Mouse (Mus musculus) fat pad, adult 2 months (tissue): ENCODE results near the gene Tnnc2.
A peak's percentile ranks its signal among the peaks of the same experiment; 100 is the strongest.

Experiments
- DNase-seq: peaks from one replicate; pipeline ENCODE4 v3.0.0-alpha.2; 2011; ENCODE audit warnings: low read depth, low spot score; ENCODE audit errors: extremely low read depth

Tnnc2 gene

GRCm38 (mm10) chr2:164773989-164774364 lies 5.8 kb downstream of the Tnnc2 start:
- no peak for DNase-seq

DNA sequence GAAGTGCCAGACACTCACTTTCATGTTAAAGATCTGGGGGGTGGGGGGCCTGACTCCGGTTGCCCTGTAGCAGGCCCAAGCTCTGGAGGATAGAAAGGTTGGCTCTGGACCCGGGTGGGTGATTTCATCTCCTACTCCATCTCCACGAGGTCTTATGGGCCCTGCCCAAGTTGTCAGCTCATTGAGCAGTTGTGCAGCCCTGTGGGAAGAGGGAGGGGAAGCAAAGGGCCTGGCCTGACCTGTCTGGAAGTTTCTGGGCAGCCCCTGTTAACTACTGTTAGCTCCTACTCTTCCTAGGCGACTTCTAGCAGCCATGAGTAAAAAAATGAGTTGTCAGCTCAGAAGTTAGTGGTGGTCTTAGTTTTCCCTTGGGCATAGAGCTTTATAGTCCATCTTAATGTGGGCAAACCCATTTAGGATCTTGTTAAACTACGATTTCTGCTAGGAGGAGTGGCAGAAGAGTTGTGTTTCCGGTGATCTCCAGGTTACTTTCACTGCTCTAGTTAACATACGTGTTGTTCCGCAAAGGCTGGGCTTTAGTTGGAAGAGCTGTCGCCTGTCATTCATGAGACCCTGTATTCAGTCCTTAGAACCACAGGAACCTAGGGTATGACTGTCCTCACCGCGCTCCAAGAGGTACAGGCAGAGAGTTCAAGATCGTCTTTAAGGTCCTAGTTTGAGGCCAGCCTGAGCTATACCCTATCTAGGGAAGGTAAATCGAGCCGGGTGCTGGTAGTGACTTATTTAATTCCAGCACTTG lies 6.4 kb downstream of the Tnnc2 start:
- DNase-seq: no peak

GRCm38 (mm10) chr2:164771123-164771522 lies 8.6 kb downstream of the Tnnc2 start:
- no peak for DNase-seq

- DNase-seq: no peak
Observed at GRCm38 (mm10) chr2:164770279-164770678, 9.5 kb downstream of the Tnnc2 start.

GRCm38 (mm10) chr2:164769258-164770037 lies 10.3 kb downstream of the Tnnc2 start, which contains the start of gene Ube2c:
Gene Ube2c, plus strand, starts transcription at chr2:164769898.
- peak; percentile 69 for DNase-seq

DNA sequence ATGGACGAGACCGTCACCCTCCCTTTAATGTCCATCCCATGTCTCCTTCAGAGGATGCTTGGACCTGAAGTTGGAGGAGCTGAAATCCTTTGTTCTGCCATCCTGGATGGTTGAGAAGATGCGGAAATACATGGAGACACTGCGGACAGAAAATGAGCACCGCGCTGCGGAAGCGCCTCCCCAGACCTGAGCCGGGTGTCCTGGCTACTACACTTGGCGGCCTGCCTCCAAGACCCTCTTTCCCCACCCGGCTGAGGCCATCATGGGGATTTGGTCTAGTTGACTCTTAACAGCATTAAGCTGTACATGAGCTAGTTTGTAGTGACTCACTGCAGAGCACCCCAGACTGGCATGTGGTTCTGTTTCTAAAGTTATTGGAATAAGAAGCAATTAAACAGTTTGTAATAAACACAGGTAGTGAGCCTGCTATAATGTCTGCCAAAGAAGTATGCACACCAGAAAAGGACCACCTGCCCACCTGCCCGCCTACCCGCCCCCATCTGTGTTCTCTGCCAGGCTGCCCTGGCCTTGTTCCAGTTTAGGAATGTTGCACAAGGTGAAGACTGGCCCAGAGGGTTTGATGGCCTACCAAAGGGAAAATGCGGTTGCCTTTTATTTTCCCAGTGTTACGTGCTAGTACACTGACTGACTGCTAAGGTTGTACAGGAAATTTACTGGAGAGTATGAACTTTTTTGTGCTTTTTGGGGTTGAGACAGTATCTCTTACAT lies 11.8 kb downstream of the Tnnc2 start:
- no peak for DNase-seq

GRCm38 (mm10) chr2:164765841-164766240 lies 13.9 kb downstream of the Tnnc2 start:
- no peak for DNase-seq

DNA sequence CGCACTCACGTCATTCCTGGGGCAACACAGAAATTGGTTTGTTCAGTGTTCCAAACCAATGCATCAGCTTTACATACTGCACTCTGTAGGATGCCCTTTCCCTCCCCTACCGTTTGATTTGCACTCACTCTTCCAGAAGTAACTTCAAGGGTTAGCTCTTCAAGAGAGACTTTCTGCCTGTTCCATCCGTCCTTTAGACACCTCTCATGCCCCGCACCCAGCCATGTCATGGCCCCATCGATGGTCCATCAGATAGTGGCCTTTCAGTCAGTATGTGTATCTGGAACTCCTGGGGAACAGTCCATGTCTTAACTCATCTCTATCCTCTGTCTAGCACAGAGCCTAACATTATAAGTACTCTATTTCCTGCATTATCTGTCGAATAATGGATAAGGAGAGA lies 17.2 kb downstream of the Tnnc2 start:
- no peak for DNase-seq

DNA sequence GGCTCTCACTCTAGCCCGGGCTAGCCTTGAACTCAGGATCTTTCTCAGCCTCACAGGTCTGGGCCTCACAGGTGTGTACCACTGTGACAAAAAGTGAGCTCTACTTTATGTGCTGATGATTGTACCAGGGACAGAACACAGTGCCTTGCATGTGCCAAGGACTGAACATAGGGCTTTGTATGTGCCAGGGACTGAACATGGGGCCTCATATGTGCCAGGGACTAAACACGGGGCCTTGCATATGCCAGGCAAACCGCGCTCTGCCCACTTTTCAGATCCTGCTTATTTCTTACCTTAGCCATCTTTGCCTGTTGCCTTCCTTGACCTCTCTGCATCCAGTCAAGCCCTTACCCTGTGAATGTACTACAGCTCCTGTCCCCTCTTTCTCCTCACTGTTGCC lies 17.8 kb downstream of the Tnnc2 start:
- no peak for DNase-seq

DNA sequence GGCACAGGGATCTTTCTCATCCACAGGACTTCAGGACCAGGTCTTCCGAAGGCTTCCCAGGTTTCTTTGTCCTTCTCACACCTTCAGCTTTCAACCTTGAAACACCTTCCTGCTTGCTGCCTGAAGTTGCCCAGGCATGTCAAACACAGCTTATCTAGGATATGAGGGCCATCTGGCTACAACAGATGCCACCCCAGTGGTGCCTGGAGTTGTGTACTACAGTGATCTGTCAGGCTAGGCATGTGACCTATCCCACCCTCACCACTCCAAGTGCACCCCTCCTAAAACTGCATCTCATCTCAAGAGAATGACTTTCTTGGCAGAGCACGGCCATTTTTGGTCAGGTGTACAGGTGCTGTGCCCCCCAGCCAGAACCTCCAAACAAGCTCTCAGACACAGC lies 18.3 kb downstream of the Tnnc2 start:
- DNase-seq: no peak

GRCm38 (mm10) chr2:164760059-164760833 lies 19.5 kb downstream of the Tnnc2 start:
- no peak for DNase-seq

GRCm38 (mm10) chr2:164758692-164759091 lies 21.1 kb downstream of the Tnnc2 start:
- no peak for DNase-seq

DNA sequence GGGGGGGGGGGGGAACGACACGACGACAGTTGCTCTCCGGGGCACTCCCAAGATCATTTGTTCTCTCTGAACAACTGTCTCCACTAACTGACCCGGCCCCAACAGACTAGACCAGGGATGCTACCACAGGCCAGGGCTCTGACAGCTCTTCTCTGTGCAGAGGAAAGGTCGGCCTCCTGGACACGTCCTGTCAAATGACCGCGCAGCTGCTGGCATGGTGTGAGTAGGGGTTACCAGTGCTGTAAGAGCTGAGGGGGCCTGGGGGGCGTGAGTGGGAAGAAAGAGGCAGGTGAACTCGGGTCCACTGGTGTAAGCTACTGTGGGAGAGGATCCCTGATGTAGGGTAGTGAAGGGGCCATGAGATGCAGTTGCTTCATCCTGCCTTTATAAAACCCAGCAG lies 21.9 kb downstream of the Tnnc2 start:
- DNase-seq: no peak

DNA sequence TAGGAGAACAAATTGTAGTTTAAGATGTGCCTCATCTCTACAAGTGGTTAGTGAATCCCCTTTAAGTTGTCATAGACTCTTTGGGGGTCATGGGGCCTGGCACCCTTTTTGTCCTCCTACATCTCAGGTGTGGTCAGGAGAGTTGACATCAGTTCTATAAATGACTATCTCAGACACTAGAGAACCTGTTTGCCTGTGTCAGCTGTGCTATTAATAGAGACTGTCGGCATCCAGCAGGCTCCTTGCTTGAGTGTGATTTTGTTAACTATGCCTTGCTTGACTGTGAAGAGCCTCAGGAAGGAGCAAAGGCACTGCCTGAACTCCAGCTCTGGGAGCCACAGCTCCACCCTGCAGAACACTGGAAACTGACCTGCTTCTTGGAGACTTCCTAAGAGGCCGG lies 25.0 kb downstream of the Tnnc2 start:
- DNase-seq: no peak

DNA sequence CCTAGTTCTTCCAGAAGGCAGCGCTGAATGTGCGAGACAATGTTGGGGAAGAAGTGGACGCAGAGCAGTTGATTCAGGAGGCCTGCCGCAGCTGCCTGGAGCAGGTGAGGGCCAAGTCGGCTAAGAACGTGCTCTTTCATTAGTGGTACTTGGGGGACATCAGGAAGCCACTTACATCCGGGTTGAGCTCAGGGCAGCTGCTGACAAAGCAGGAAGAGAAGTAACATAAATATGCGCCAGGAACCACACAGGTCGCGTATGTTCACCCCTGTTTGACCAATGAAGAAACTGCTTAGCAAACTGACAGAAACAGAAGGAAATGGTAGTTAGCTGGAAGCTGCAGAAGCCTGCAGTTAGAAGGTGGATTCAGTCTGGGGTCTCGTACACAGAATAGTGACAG lies 25.7 kb downstream of the Tnnc2 start:
- DNase-seq: no peak

- no peak for DNase-seq
Observed at GRCm38 (mm10) chr2:164752454-164752853, 27.3 kb downstream of the Tnnc2 start.

DNA sequence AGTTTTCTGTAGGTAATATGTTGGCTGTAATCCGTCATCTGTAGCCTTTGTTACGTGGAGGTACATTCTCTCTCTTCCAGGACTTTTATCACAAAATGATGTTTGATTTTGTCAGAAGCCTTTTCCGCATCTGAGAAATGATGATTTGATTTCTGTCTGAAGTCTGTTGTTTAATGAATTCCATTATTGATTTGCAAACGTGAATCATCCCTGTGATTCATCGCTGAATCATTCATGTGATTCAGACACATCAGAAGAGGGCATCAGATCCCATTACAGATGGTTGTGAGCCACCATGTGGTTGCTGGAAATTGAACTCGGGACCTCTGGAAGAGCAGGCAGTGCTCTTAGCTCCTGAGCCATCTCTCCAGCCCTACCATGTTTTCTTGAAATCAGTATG lies 30.8 kb downstream of the Tnnc2 start:
- no peak for DNase-seq

DNA sequence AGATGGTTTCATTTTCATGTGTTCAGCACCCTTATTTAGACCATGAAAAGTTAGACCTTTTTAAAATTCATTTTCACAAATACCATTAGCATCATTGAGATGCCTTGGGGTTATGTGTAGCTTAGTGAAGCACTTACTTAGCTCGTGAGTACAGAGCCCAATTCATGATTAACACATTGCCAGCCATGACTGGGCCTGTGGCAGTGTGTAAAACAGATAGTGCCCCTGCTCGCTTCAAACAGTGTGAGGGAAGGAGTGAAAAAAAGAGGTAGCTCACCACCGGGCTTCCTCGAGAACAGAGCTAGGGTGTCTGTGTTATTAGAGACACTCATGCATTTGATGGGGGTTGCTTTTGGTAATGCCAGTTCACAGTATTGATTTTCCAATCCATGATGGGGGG lies 31.6 kb downstream of the Tnnc2 start:
- no peak for DNase-seq

- no peak for DNase-seq
Observed at GRCm38 (mm10) chr2:164746693-164747092, 33.1 kb downstream of the Tnnc2 start.

- DNase-seq: no peak
Observed at GRCm38 (mm10) chr2:164745843-164746479, 33.8 kb downstream of the Tnnc2 start, which contains the start of the genes Wfdc3 and Dnttip1. Gene Wfdc3, minus strand, starts transcription at chr2:164745931. Gene Dnttip1, plus strand, starts transcription at chr2:164745983.
